Mouse (Mus musculus): ENCODE measurements at regions not wholly inside any gene's neighbourhood (a gene's known extent, or its start where the extent isn't known, plus 50 kb on each side); places are given as distances from the start of the nearest gene placed in this dataset.

- TF ChIP-seq POLR2A (IDR thresholded peaks at IDR 0.05; ENCODE audit: control insufficient read depth, extremely low read depth, insufficient read depth, low read length, poor library complexity) (no peak), CTCF (IDR thresholded peaks at IDR 0.05; ENCODE audit: borderline replicate concordance, control insufficient read depth, extremely low read depth, insufficient read depth, low read length, poor library complexity) (no peak)
Observed at GRCm38 (mm10) chr12:109844723-109845601, 244.8 kb upstream of the Rtl1 start.

Data from thymus, adult 2 months (tissue).